Mouse (Mus musculus) lung, adult 2 months (tissue): ENCODE data around the gene Ric1. TPM values are rescaled to one million over a fixed set of nuclear protein-coding genes. Genes with fewer than 3 reads are reported as not detected.

Source experiments
- DNase-seq: peaks from one replicate; pipeline ENCODE4 v3.0.0; 2022
- H3K4me1 ChIP-seq: fragments of 200-500 bp; 2 replicates; pipeline ENCODE4 v1.6.1; 2011; ENCODE audit warnings: low read length; ENCODE audit not compliant: control insufficient read depth, insufficient read depth
- H3K4me3 ChIP-seq: fragments of 200-500 bp; replicated peaks from 2 replicates; pipeline ENCODE3; 2011; ENCODE audit warnings: low read depth, mild to moderate bottlenecking, control low read depth, low read length; ENCODE audit errors: extremely low read depth
- CTCF ChIP-seq: fragments of 200-500 bp; IDR thresholded peaks from 2 replicates; pipeline ENCODE4 v1.5.1; 2011; ENCODE audit warnings: mild to moderate bottlenecking, low read length, control low read depth; ENCODE audit not compliant: insufficient read depth
- POLR2A ChIP-seq: fragments of 200-500 bp; IDR thresholded peaks from 2 replicates; pipeline ENCODE4 v1.6.1; 2011; ENCODE audit warnings: low read depth, mild to moderate bottlenecking, control low read depth, low read length, borderline replicate concordance; ENCODE audit errors: extremely low read depth
- WGBS: fragments of 180-500 bp; shearing (Covaris S2); methylation state at CpG from one replicate; pipeline ENCODE4 v1.1.7; 2018; 5-methylcytosine and 5-hydroxymethylcytosine counted together
- polyA plus RNA-seq: library from polyadenylated mRNA; depleted of rRNA; stranded (reverse); fragments of >200 nt; gene quantifications from 2 replicates; pipeline ENCODE4 v1.2.3, GENCODE M21; 2012

Gene Ric1
- polyA plus RNA-seq, 1 experiment = 19.1 TPM

- H3K4me3 ChIP-seq = no peak overlapping the region
- TF ChIP-seq POLR2A (no peak), CTCF (no peak)
- DNase-seq = no peak
- 93% methylated on average over 3 of the region's 3 CpGs for WGBS
- no peaks in the 10 kb centered on the region for H3K4me1 ChIP-seq
Observed at GRCm38 (mm10) chr19:29596276-29596675, 74.2 kb downstream of the Ric1 start.

GRCm38 (mm10) chr19:29596985-29597384 is 74.9 kb downstream of the Ric1 start:
- TF ChIP-seq POLR2A (no peak), CTCF (0 out of 2 replicates have a peak, but pooled peaks have one; percentile 21)
- Histone ChIP-seq H3K4me3 (no peak overlapping the region), H3K4me1 (no peaks in the 10 kb centered on the region)
- WGBS = 100% methylated on average over 2 of the region's 2 CpGs
- DNase-seq = no peak

- DNase-seq = no peak
- no peak for TF ChIP-seq POLR2A
- no peak for TF ChIP-seq CTCF
- WGBS = 91% methylated on average over 5 of the region's 5 CpGs
Observed at GRCm38 (mm10) chr19:29598981-29599380, 76.9 kb downstream of the Ric1 start.

GRCm38 (mm10) chr19:29603548-29604353 is 81.7 kb downstream of the Ric1 start:
- WGBS = 83% methylated on average over 14 of the region's 14 CpGs
- Histone ChIP-seq H3K4me1 (no peaks in the 10 kb centered on the region), H3K4me3 (no peak overlapping the region)
- DNase-seq = no peak
- TF ChIP-seq CTCF (no peak), POLR2A (no peak)

More at GRCm38 (mm10) chr19:29598981-29599380, 76.9 kb downstream of the Ric1 start:
- Histone ChIP-seq H3K4me1 (no peaks in the 10 kb centered on the region), H3K4me3 (no peak overlapping the region)

- DNase-seq = no peak
- no peak for TF ChIP-seq POLR2A
- no peak for TF ChIP-seq CTCF
- Histone ChIP-seq H3K4me3 (no peak overlapping the region), H3K4me1 (no peaks in the 10 kb centered on the region)
- 94% methylated on average over 3 of the region's 3 CpGs for WGBS
Observed at GRCm38 (mm10) chr19:29604653-29605052, 82.6 kb downstream of the Ric1 start.

- no peak for DNase-seq
- TF ChIP-seq POLR2A (no peak), CTCF (no peak)
- WGBS = 87% methylated on average over 4 of the region's 4 CpGs
- Histone ChIP-seq H3K4me1 (peaks cover 2% of the 10 kb centered on the region), H3K4me3 (no peak overlapping the region)
Observed at GRCm38 (mm10) chr19:29607521-29607920, 85.4 kb downstream of the Ric1 start.

GRCm38 (mm10) chr19:29608212-29608611 is 86.1 kb downstream of the Ric1 start:
- 82% methylated on average over 4 of the region's 4 CpGs for WGBS
- TF ChIP-seq POLR2A (no peak), CTCF (no peak)
- no peak overlapping the region for H3K4me3 ChIP-seq

GRCm38 (mm10) chr19:29610907-29611306 is 88.8 kb downstream of the Ric1 start:
- H3K4me1 ChIP-seq = peaks cover 2% of the 10 kb centered on the region
- 58% methylated on average over 10 of the region's 10 CpGs for WGBS
- H3K4me3 ChIP-seq = no peak overlapping the region
- no peak for TF ChIP-seq POLR2A
- TF ChIP-seq CTCF = no peak
- no peak for DNase-seq

More at GRCm38 (mm10) chr19:29608212-29608611, 86.1 kb downstream of the Ric1 start:
- no peak for DNase-seq
- H3K4me1 ChIP-seq = peaks cover 2% of the 10 kb centered on the region

- TF ChIP-seq POLR2A (no peak), CTCF (no peak)
- WGBS = 71% methylated on average over 2 of the region's 2 CpGs
- H3K4me3 ChIP-seq = no peak overlapping the region
- DNase-seq = no peak
- H3K4me1 ChIP-seq = peaks cover 2% of the 10 kb centered on the region
Observed at GRCm38 (mm10) chr19:29612102-29612501, 90.0 kb downstream of the Ric1 start.

- WGBS = 15% methylated on average over 9 of the region's 9 CpGs
- Histone ChIP-seq H3K4me1 (peaks cover 5% of the 10 kb centered on the region; the same call in 1 of the 2 replicates), H3K4me3 (peak overlapping the region; percentile 54)
- no peak for TF ChIP-seq CTCF
- TF ChIP-seq POLR2A = no peak
- DNase-seq = no peak
Observed at GRCm38 (mm10) chr19:29641055-29641454, 119.0 kb downstream of the Ric1 start.

- 67% methylated on average over 5 of the region's 5 CpGs for WGBS
- H3K4me1 ChIP-seq = peaks cover 5% of the 10 kb centered on the region; the same call in 1 of the 2 replicates
- no peak for DNase-seq
- no peak overlapping the region for H3K4me3 ChIP-seq
- TF ChIP-seq POLR2A = no peak
- no peak for TF ChIP-seq CTCF
Observed at GRCm38 (mm10) chr19:29641510-29641909, 119.4 kb downstream of the Ric1 start.
